Mouse (Mus musculus) fibroblast of lung, adult 2 months (primary cell): ENCODE measurements at regions not wholly inside any gene's neighbourhood (a gene's known extent, or its start where the extent isn't known, plus 50 kb on each side); places are given as distances from the start of the nearest gene placed in this dataset.

Source experiments
- DNase-seq: peaks from one replicate; pipeline ENCODE4 v3.0.0-alpha.2; 2011; ENCODE audit warnings: low read depth

- DNase-seq, result no peak
Measured at GRCm38 (mm10) chr4:106043661-106044060, 254.0 kb downstream of the Gm12728 start.

DNA sequence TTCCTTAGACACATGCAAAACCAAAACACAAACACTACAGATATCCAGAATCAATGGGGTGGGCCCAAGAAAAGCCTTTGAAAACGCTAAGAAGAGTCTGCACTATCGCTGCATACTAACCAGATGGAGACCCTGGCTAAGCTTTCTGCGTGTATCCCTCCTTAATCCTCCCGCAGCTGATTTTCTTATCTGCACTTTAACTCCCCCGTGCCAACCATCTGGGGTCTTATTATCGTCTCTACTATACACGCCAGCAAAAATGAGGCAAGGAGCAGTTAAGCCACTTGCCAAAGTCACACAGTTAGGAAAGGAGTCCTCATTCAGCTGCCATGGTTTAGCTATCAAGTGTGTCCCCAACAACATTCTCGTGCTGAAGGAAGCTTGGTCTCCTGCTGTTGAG lies 258.4 kb downstream of the Gm12728 start:
- DNase-seq, result no peak

GRCm38 (mm10) chr4:106048797-106049196 lies 259.1 kb downstream of the Gm12728 start:
- no peak for DNase-seq

DNA sequence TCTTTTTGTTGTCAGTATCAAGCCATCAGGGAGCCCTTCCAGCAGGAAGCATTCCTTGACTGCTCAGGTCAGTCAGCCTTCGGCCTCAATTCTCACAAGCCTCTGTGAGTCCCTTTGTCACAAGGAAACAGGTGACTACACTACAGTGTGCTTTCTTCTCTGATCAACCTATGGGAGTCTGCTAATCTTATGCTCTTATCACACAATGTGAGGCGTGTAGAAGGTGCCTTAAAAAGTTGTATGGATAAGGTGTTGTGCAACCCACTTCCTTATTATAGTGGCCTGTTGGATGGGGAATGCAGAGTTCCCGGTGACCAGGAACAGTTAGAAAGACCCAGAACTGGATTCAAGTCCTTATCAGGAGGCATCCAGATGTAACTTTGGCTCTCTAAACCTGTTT lies 260.2 kb downstream of the Gm12728 start:
- DNase-seq, result no peak

GRCm38 (mm10) chr4:106050297-106050696 lies 260.6 kb downstream of the Gm12728 start:
- DNase-seq, result no peak

- no peak for DNase-seq
Measured at GRCm38 (mm10) chr4:106053496-106053895, 262.5 kb upstream of the Usp24 start.

DNA sequence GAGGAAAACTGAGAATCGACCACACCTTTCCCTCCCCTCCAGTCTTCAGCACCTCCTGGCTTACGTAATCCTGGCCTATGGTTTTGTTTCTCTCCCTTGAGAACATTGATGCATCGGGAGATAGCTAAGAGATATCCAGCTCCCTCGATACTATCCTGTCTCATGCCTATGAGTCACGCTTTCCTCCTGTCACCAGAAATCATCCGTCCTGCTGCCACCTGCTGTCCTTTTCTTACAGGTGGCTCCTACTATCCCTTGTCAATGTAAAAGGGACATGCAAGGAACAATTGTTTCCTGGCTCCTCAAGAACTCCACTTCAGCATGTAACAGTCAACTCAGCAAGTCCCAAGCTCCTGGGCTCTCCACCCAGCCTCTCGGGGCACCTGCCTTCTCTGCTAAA lies 261.7 kb upstream of the Usp24 start:
- DNase-seq, result no peak

DNA sequence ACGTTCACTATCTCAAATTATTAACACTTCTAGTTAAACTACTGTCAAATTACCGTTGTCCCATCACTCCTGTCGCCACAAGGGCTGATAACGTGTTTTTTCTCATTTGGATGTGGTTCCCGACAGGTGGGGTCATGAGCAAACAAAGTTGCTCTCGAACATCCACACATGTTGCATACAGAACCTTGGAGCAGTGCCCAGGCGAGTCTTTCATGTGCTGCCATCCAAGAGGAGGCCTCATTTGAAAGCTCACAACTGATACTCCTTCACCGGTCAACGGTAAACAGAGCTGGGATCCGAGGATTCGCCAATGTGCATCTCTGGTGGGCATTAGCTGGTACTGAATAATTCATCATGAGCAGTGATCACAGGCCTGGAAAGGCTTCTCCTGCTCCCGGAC lies 253.4 kb upstream of the Usp24 start:
- DNase-seq, result no peak

DNA sequence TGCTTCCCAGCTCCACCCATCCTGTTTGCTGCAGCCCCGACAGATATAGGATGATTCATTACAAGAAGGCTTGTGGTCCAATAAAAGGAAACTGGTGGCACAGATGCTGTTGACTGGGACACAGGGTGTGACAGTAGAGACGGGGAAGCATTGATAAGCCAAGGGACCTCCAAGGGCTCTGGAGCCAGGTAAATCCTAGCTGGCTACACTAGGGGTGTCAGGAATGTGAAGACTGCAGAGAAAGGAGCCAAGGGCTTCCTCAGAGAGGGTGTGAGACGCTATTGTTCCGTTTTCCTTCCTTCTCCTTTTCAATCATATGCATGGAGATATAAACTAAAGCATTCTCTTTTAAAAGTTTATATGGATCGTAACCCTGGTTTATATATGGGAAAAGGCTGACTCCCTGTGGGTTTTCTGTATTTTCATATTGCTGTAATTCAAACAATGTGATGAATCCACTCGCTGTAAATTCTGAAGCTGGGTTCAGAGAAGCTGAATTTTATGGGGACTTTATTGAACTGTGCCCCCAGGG lies 252.1 kb upstream of the Usp24 start:
- no peak for DNase-seq

GRCm38 (mm10) chr4:106067023-106067422 lies 249.0 kb upstream of the Usp24 start:
- no peak for DNase-seq

GRCm38 (mm10) chr4:106083546-106083945 lies 232.5 kb upstream of the Usp24 start:
- DNase-seq, result no peak

DNA sequence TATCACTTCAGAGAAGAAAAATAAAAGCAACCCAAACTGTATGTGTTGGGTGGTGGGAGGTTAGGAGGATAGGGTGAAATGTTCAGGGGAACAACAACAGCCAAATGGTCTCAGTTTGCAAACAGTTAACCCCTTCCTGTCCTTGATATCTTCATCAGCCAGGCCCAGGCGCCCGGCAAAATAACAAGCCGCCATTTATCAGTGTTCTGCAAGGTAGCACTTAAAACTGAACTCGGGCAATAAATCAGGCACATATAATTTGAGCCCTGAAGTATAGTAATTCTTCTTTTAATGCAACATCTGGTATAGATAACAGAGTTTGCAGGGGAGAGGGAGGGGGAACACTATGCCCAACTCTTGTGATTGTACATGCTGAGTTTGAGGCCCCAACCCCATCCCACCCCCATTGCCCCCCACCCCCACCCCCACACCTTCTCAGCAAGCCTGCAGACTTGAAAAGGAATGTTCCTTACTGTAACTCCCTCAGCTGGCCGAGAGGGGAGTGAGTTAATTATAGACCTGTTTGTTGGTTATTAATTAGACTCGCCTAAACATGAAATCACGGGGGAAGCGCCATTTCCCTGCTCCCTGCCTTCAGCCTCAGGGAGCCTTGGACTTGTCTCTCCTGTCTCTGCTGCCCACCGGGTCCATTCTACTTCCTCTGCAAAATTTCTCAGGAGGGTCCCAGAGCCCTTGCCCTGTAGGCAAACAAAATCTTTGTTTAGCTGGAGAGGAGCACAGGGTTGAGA lies 223.9 kb upstream of the Usp24 start:
- no peak for DNase-seq

DNA sequence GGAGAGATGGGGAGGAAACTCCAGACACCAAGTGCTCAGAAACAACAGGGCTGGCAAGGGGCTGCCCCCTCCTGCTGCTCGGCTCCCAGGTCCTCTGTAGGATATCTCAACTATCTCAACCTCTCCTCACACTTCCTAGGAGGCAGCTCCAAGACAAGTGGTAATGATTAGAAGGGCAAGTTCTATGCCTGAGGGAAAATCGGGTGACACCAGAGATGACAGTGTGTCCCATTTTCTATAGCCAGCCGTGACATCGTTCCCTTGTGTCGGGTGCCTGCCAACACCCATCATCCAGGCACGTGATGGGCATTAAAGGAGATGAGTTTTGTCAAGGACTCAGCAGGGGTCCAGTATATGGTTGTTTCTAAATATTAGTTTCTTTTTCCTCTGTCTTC lies 223.3 kb upstream of the Usp24 start:
- DNase-seq, result no peak

GRCm38 (mm10) chr4:106093252-106093651 lies 222.8 kb upstream of the Usp24 start:
- no peak for DNase-seq

- DNase-seq, result peak; percentile 77
Measured at GRCm38 (mm10) chr4:106094882-106095556, 221.0 kb upstream of the Usp24 start.

DNA sequence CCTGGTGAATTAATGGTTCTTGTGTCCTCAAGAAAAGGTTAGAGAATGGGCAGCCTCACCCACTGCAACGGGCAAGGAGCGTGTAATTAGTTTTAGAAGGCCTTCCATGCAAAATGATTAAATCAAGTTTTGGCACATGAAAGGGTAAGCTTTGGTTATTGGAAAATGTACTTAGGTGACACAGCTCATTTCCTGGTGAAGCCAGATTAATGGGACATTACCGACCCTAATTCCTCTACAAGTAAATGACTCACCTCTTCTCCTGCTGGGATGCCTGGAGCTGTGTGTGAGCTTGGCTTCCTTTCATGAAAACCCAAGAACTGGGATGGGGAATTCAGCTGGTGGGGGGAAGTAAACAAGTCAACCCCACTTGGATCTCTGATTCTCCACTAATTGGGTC lies 219.9 kb upstream of the Usp24 start:
- DNase-seq, result no peak

GRCm38 (mm10) chr4:106097846-106098245 lies 218.2 kb upstream of the Usp24 start:
- no peak for DNase-seq

DNA sequence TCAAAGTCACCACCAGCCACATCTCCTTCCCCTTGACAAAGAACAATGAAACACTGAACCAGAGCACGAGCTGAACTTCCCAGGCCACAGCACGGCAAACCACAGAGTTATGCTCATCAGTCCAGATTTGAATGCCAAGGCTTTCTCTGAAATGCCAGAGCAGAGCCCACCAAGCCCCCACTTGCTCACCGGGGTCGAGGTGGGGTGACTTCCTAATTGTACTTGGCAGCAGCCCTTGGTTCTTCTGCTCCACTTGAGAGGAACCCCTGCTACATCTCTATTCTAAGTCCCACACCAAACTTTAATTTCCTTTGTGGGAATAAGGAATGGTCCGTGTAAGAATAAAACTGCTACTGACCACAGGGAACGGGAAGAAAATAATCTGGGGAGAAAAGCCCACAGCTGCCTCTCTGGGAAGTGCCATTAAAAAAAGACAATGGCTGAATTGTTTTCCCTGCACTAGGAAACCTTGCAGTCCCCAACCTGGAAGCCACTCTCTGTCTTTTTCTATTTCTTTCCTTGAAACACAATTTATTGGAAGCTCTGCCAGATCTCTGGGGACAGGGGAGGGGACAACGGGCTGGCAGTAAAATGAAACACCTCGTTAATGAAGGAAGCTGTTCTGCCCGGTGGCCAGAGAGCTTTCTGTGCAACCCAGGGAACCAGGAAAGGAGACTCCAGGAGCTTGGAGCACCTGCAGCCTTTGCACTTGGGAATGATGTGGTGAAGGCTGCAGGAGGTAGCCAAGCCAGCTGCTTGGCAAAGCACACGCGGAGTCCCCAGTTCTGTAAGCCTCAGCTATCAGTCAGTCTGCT lies 215.6 kb upstream of the Usp24 start:
- DNase-seq, result no peak

- no peak for DNase-seq
Measured at GRCm38 (mm10) chr4:106101904-106102303, 214.1 kb upstream of the Usp24 start.

GRCm38 (mm10) chr4:106102451-106102977 lies 213.5 kb upstream of the Usp24 start:
- no peak for DNase-seq

GRCm38 (mm10) chr4:106103750-106104635 lies 212.0 kb upstream of the Usp24 start:
- DNase-seq, result no peak
